Comparison of ENCODE assay signal across 25 mouse cellular contexts in the genomic region with DNA sequence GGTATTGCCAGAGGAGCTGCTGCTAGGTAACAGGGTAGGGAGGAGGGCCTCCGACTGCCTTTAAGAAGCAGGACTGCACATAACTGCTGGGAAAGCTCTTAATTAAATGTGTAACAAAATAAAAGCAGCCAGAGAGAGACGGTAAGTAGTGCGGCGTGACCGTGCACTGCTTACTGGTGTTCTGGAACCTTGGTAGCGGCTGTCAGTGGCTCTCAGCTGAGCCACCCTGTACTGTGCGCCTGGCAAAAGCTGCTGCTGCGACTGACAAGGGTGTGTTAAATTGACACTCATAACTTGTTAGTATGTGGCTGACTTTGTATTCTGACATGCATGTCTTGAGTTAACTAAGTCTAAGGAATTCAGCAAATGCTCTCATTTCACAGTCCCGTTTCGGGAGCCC. TPM values are rescaled to one million over a fixed set of nuclear protein-coding genes. Genes with fewer than 3 reads are reported as not detected.
DNase-seq lines count a peak whose midpoint lies in the region; ATAC-seq and TF ChIP-seq lines count a peak whose summit lies in the region.
"Had no signal": no experiment of that assay in that cellular context is flagged by ENCODE, and none has a peak within 500 bp of the region (broad histone marks: within the 10 kb centered on the region; RNA-seq: fewer than 3 reads in every experiment).

No protein-coding gene starts in this region.

- TF ChIP-seq POLR2A in brain, embryonic 14.5 days (IDR thresholded peaks at IDR 0.05; ENCODE audit: borderline replicate concordance, extremely low read depth, insufficient read depth, insufficient read length, poor library complexity, severe bottlenecking), result no peak

- 55% methylated on average over 10 of the region's 10 CpGs for WGBS in embryonic facial prominence, embryonic 15.5 days
- 87% methylated on average over 10 of the region's 10 CpGs for WGBS in embryonic facial prominence, embryonic 10.5 days
- WGBS in hindbrain, embryonic 13.5 days, result 83% methylated on average over 10 of the region's 10 CpGs
- 69% methylated on average over 10 of the region's 10 CpGs for WGBS in hindbrain, embryonic 16.5 days
- WGBS in midbrain, embryonic 15.5 days, result 69% methylated on average over 10 of the region's 10 CpGs
- 89% methylated on average over 10 of the region's 10 CpGs for WGBS in midbrain, embryonic 10.5 days

- ATAC-seq in embryonic facial prominence, embryonic 15.5 days (ENCODE audit: insufficient number of reproducible peaks, low FRiP score, low TSS enrichment, low read depth), result no peak
- 0 out of 2 replicates have a peak, but pooled peaks have one; percentile 30 for ATAC-seq in hindbrain, embryonic 13.5 days (ENCODE audit: low FRiP score)
- ATAC-seq in hindbrain, embryonic 16.5 days, result no peak
- ATAC-seq in midbrain, embryonic 15.5 days (replicated peaks), result peak; percentile 68; the same call in 1 of the 2 replicates
- ATAC-seq: activated CD4-positive, CD25-positive, alpha-beta regulatory T cell, adult 4 months; forebrain, embryonic 14.5 days had no signal

- TF ChIP-seq CTCF in brain, embryonic 14.5 days (IDR thresholded peaks at IDR 0.05; ENCODE audit: borderline replicate concordance, extremely low read depth, insufficient read depth, insufficient read length), result no peak

- H3K9ac ChIP-seq in embryonic facial prominence, embryonic 15.5 days, result no peak overlapping the region
- no peak overlapping the region for H3K9ac ChIP-seq in hindbrain, embryonic 13.5 days
- no peak overlapping the region for H3K9ac ChIP-seq in hindbrain, embryonic 16.5 days (ENCODE audit: low read depth, low read length)
- no peak overlapping the region for H3K9ac ChIP-seq in midbrain, embryonic 15.5 days
- H3K9ac ChIP-seq: embryonic facial prominence, embryonic 12.5 days; heart, embryonic 13.5 days; hindbrain, embryonic 12.5 days had no signal

- H3K4me1 ChIP-seq in embryonic facial prominence, embryonic 15.5 days, result peaks cover 9% of the 10 kb centered on the region
- H3K4me1 ChIP-seq in embryonic facial prominence, embryonic 10.5 days, result peaks cover 13% of the 10 kb centered on the region
- peaks cover 14% of the 10 kb centered on the region for H3K4me1 ChIP-seq in hindbrain, embryonic 13.5 days (replicated peaks)
- no peaks in the 10 kb centered on the region; the same call in 1 of the 2 replicates for H3K4me1 ChIP-seq in hindbrain, embryonic 16.5 days (ENCODE audit: control insufficient read depth, insufficient read depth, low read depth, low read length)
- peaks cover 5% of the 10 kb centered on the region; the same call in 1 of the 2 replicates for H3K4me1 ChIP-seq in midbrain, embryonic 15.5 days
- peaks cover 8% of the 10 kb centered on the region for H3K4me1 ChIP-seq in midbrain, embryonic 10.5 days
- H3K4me1 ChIP-seq: embryonic facial prominence, embryonic 12.5 days had no signal

- H3K4me3 ChIP-seq in embryonic facial prominence, embryonic 15.5 days (replicated peaks), result no peak overlapping the region
- no peak overlapping the region for H3K4me3 ChIP-seq in embryonic facial prominence, embryonic 10.5 days
- no peak overlapping the region for H3K4me3 ChIP-seq in hindbrain, embryonic 13.5 days
- H3K4me3 ChIP-seq in hindbrain, embryonic 16.5 days (ENCODE audit: low read length), result no peak overlapping the region
- H3K4me3 ChIP-seq in midbrain, embryonic 15.5 days, result no peak overlapping the region
- H3K4me3 ChIP-seq in midbrain, embryonic 10.5 days, result no peak overlapping the region
- H3K4me3 ChIP-seq: embryonic facial prominence, embryonic 12.5 days; erythroblast, embryonic 14.5 days; heart, adult 2 months; heart, embryonic 10.5 days; heart, embryonic 13.5 days; hindbrain, embryonic 12.5 days had no signal

- no peak overlapping the region for H3K4me2 ChIP-seq in embryonic facial prominence, embryonic 15.5 days (replicated peaks)
- no peak overlapping the region for H3K4me2 ChIP-seq in hindbrain, embryonic 13.5 days
- H3K4me2 ChIP-seq in hindbrain, embryonic 16.5 days (ENCODE audit: low read length), result no peak overlapping the region
- H3K4me2 ChIP-seq in midbrain, embryonic 15.5 days, result no peak overlapping the region
- H3K4me2 ChIP-seq: embryonic facial prominence, embryonic 12.5 days; heart, embryonic 13.5 days; hindbrain, embryonic 12.5 days had no signal

- no peaks in the 10 kb centered on the region for H3K27me3 ChIP-seq in embryonic facial prominence, embryonic 15.5 days
- no peaks in the 10 kb centered on the region for H3K27me3 ChIP-seq in embryonic facial prominence, embryonic 10.5 days (replicated peaks; ENCODE audit: low read depth, poor library complexity, severe bottlenecking)
- H3K27me3 ChIP-seq in hindbrain, embryonic 13.5 days, result no peaks in the 10 kb centered on the region
- H3K27me3 ChIP-seq in hindbrain, embryonic 16.5 days (replicated peaks; ENCODE audit: control insufficient read depth, insufficient read depth, low read length), result no peaks in the 10 kb centered on the region
- no peaks in the 10 kb centered on the region for H3K27me3 ChIP-seq in midbrain, embryonic 15.5 days (replicated peaks)
- H3K27me3 ChIP-seq in midbrain, embryonic 10.5 days (ENCODE audit: low read depth, poor library complexity, severe bottlenecking), result peaks cover 50% of the 10 kb centered on the region
- H3K27me3 ChIP-seq: embryonic facial prominence, embryonic 12.5 days; heart, embryonic 13.5 days; hindbrain, embryonic 12.5 days had no signal

- H3K9me3 ChIP-seq in embryonic facial prominence, embryonic 15.5 days (replicated peaks), result no peaks in the 10 kb centered on the region
- no peaks in the 10 kb centered on the region for H3K9me3 ChIP-seq in embryonic facial prominence, embryonic 10.5 days
- no peaks in the 10 kb centered on the region for H3K9me3 ChIP-seq in hindbrain, embryonic 13.5 days
- no peaks in the 10 kb centered on the region for H3K9me3 ChIP-seq in hindbrain, embryonic 16.5 days (ENCODE audit: control insufficient read depth, low read length)
- no peaks in the 10 kb centered on the region for H3K9me3 ChIP-seq in midbrain, embryonic 15.5 days
- H3K9me3 ChIP-seq in midbrain, embryonic 10.5 days (replicated peaks), result no peaks in the 10 kb centered on the region
- H3K9me3 ChIP-seq: embryonic facial prominence, embryonic 12.5 days; heart, embryonic 10.5 days; heart, embryonic 13.5 days; hindbrain, embryonic 12.5 days had no signal

- H3K27ac ChIP-seq in embryonic facial prominence, embryonic 15.5 days (replicated peaks), result 0 out of 2 replicates have a peak overlapping the region, but pooled peaks have one; percentile 4
- H3K27ac ChIP-seq in embryonic facial prominence, embryonic 10.5 days (replicated peaks), result no peak overlapping the region
- H3K27ac ChIP-seq in hindbrain, embryonic 13.5 days, result no peak overlapping the region
- H3K27ac ChIP-seq in hindbrain, embryonic 16.5 days (ENCODE audit: low read depth, low read length), result no peak overlapping the region
- no peak overlapping the region for H3K27ac ChIP-seq in midbrain, embryonic 15.5 days
- H3K27ac ChIP-seq in midbrain, embryonic 10.5 days (replicated peaks), result no peak overlapping the region
- H3K27ac ChIP-seq: embryonic facial prominence, embryonic 12.5 days; heart, adult 2 months; heart, embryonic 10.5 days; heart, embryonic 13.5 days; hindbrain, embryonic 12.5 days had no signal

- intact Hi-C loops in left cerebral cortex, postnatal 25 days (cut with DNase I), result no loop called here

- peaks cover 73% of the 10 kb centered on the region for H3K36me3 ChIP-seq in embryonic facial prominence, embryonic 15.5 days
- peaks cover 96% of the 10 kb centered on the region for H3K36me3 ChIP-seq in embryonic facial prominence, embryonic 10.5 days (replicated peaks)
- peaks cover 78% of the 10 kb centered on the region for H3K36me3 ChIP-seq in hindbrain, embryonic 13.5 days
- H3K36me3 ChIP-seq in hindbrain, embryonic 16.5 days (ENCODE audit: control insufficient read depth, insufficient read depth, low read length), result peaks cover 13% of the 10 kb centered on the region
- H3K36me3 ChIP-seq in midbrain, embryonic 15.5 days (replicated peaks), result peaks cover 6% of the 10 kb centered on the region; the same call in 1 of the 2 replicates
- H3K36me3 ChIP-seq in midbrain, embryonic 10.5 days, result peaks cover 89% of the 10 kb centered on the region

- no peak for DNase-seq in embryonic facial prominence, embryonic 10.5 days (ENCODE audit: low spot score)
- no peak for DNase-seq in midbrain, embryonic 10.5 days (ENCODE audit: low spot score)
- peak; percentile 36 for DNase-seq in brain, embryonic 14.5 days (ENCODE audit: low read depth)
- no peak for DNase-seq in left cerebral cortex, postnatal 25 days (ENCODE audit: low spot score in 2 of 2)
- DNase-seq: adrenal gland, adult 8-10 months; adrenal gland, postnatal 25 days; cerebellum, adult 18-20 months; cerebellum, adult 9-10 months; cerebellum, postnatal 14 days; gastrocnemius, postnatal 10 days; gastrocnemius, postnatal 36 days; heart, adult 2 months; heart, postnatal 14 days; heart, postnatal 4 days had no signal

RNA-seq across cellular contexts. Expression of gene Eri3, which starts 45.1 kb away (rescaled TPM):
- 159 and 169 TPM in 2 replicates for polyA plus RNA-seq in embryonic facial prominence, embryonic 15.5 days (2015; fragmentation: Nextera tagmentation; extraction: Ambion mirVana)
- polyA plus RNA-seq in embryonic facial prominence, embryonic 10.5 days (2016; fragmentation: Nextera tagmentation; extraction: Ambion mirVana), result 121 and 132 TPM in 2 replicates
- 205 and 214 TPM in 2 replicates for polyA plus RNA-seq in hindbrain, embryonic 13.5 days (2015; fragmentation: Nextera tagmentation; extraction: Ambion mirVana)
- 254 and 276 TPM in 2 replicates for polyA plus RNA-seq in hindbrain, embryonic 16.5 days (2015; fragmentation: Nextera tagmentation; extraction: Ambion mirVana)
- 279 and 283 TPM in 2 replicates for polyA plus RNA-seq in midbrain, embryonic 15.5 days (2015; fragmentation: Nextera tagmentation; extraction: Ambion mirVana)
- 111 and 139 TPM in 2 replicates for polyA plus RNA-seq in midbrain, embryonic 10.5 days (2016; fragmentation: Nextera tagmentation; extraction: Ambion mirVana)
- 187 and 218 TPM in 2 replicates for polyA plus RNA-seq in brain, embryonic 14.5 days (2012; rRNA removed)
- total RNA-seq in left cerebral cortex, postnatal 25 days (2021), result 100 to 1,000 TPM; 183 to 214 TPM

Comparison
In these comparisons a context has a peak if more than half of its experiments do, and no peak if none do; other contexts are left out.
1. ATAC-seq: peak in hindbrain, embryonic 13.5 days (single experiment) and midbrain, embryonic 15.5 days (single experiment); none in embryonic facial prominence, embryonic 15.5 days (single experiment) and hindbrain, embryonic 16.5 days (single experiment).